Mouse (Mus musculus) activated CD4-positive, CD25-positive, alpha-beta regulatory T cell, adult 9 weeks (primary cell): ENCODE measurements around the gene Gm4201. TPM values are rescaled to one million over a fixed set of nuclear protein-coding genes. Genes with fewer than 3 reads are reported as not detected.

Source experiments
- polyA plus RNA-seq: library from polyadenylated mRNA; unstranded; fragments of 100-300 nt; shearing (Covaris generic); gene quantifications from one replicate; pipeline ENCODE4 v1.2.1, GENCODE M21; 2017

The Gm4201 gene
- polyA plus RNA-seq: not detected

GRCm38 (mm10) chr7:22565243-22565642 is at the start of gene Gm4201:
Gm4201 (minus strand) TSS chr7:22565343.

DNA sequence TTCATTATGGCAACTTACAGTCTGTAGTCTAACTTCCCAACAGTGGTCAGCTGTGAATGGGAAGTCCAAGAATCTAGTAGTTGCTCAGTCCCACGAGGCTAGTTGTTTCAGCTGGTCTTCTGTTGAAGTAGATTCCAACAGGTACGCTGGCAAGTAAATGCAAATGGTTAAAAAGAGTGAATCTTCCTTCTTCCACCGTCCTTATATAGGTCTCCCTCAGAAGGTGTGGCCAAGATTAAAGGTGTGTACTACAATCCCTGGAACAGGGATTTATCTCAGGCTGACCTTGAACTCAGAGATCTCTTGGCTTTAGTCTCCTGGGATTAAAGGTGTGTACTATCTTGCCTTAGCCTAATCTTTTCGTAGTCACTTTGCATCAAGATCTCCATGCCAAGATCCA is 22.9 kb upstream of the Gm4201 start, which contains the start of gene Gm4565:
TSS of gene Gm4565 (minus strand) at position 101 of the 400 bp plus-strand sequence.

GRCm38 (mm10) chr7:22534787-22535186 is 30.4 kb downstream of the Gm4201 start, which contains the start of gene Gm8677:
Gm8677 (minus strand) TSS chr7:22534887.

GRCm38 (mm10) chr7:22522667-22523066 is 42.5 kb downstream of the Gm4201 start, which contains the start of gene Vmn1r152:
Vmn1r152 (plus strand) TSS chr7:22522967.

Other genes with a start within 250 kb of the Gm4201 start
- gene Gm4187, start 235.6 kb downstream of the Gm4201 start, polyA plus RNA-seq: not detected
- gene Gm8660, start 194.3 kb downstream of the Gm4201 start, polyA plus RNA-seq: not detected
- not detected for gene Vmn1r148, start 151.8 kb downstream of the Gm4201 start, polyA plus RNA-seq
- not detected for gene Vmn1r149, start 127.1 kb downstream of the Gm4201 start, polyA plus RNA-seq
- gene Gm10665, start 101.3 kb downstream of the Gm4201 start, polyA plus RNA-seq: not detected
- not detected for gene Vmn1r151, start 65.7 kb downstream of the Gm4201 start, polyA plus RNA-seq
- gene Vmn1r152, start 42.4 kb downstream of the Gm4201 start, polyA plus RNA-seq: not detected
- not detected for gene Gm8677, start 30.5 kb downstream of the Gm4201 start, polyA plus RNA-seq
- not detected for gene Gm4565, start 22.8 kb upstream of the Gm4201 start, polyA plus RNA-seq
- not detected for gene Vmn1r155, start 92.7 kb upstream of the Gm4201 start, polyA plus RNA-seq
- gene Gm8693, start 127.0 kb upstream of the Gm4201 start, polyA plus RNA-seq: not detected
- gene Gm4567, start 154.4 kb upstream of the Gm4201 start, polyA plus RNA-seq: not detected
- gene Vmn1r157, start 196.4 kb upstream of the Gm4201 start, polyA plus RNA-seq: not detected
- not detected for gene Vmn1r158, start 225.4 kb upstream of the Gm4201 start, polyA plus RNA-seq